In genomic region chr16:78238052-78238701, GRCm38 (mm10) we compare ENCODE assay signal across 7 mouse cellular contexts.
A peak's percentile ranks its signal among the peaks of the same experiment; 100 is the strongest.
DNase-seq lines count a peak whose midpoint lies in the region; ATAC-seq lines count a peak whose summit lies in the region.

No protein-coding gene starts in this region.

- under 1% methylated on average over 18 of the region's 18 CpGs for WGBS in hindbrain, embryonic 10.5 days
- 1% methylated on average over 18 of the region's 18 CpGs for WGBS in liver, embryonic 12.5 days (ENCODE audit: insufficient replicate concordance)

- ATAC-seq in liver, embryonic 12.5 days = no peak

- no peak overlapping the region for H3K9ac ChIP-seq in liver, embryonic 12.5 days

- no peaks in the 10 kb centered on the region for H3K9me3 ChIP-seq in hindbrain, embryonic 10.5 days
- no peaks in the 10 kb centered on the region for H3K9me3 ChIP-seq in liver, embryonic 12.5 days (replicated peaks)

- no peaks in the 10 kb centered on the region for H3K36me3 ChIP-seq in hindbrain, embryonic 10.5 days
- H3K36me3 ChIP-seq in liver, embryonic 12.5 days = no peaks in the 10 kb centered on the region

- peak overlapping the region; percentile 92 for H3K27ac ChIP-seq in hindbrain, embryonic 10.5 days
- no peak overlapping the region for H3K27ac ChIP-seq in liver, embryonic 12.5 days

- peak overlapping the region; percentile 58 for H3K4me2 ChIP-seq in liver, embryonic 12.5 days

- peaks cover 10% of the 10 kb centered on the region; the same call in 1 of the 2 replicates for H3K27me3 ChIP-seq in hindbrain, embryonic 10.5 days (ENCODE audit: insufficient read depth, poor library complexity, severe bottlenecking)
- H3K27me3 ChIP-seq in liver, embryonic 12.5 days (replicated peaks) = peaks cover 51% of the 10 kb centered on the region

- peak; percentile 24 for DNase-seq in thymus, postnatal 4 days
- no peak for DNase-seq in thymus, postnatal 0 days (ENCODE audit: low spot score)
- DNase-seq in embryo, embryonic 11.5 days (ENCODE audit: low read depth, low spot score) = peak; percentile 47
- DNase-seq in hindbrain, embryonic 10.5 days (ENCODE audit: low spot score) = peak; percentile 87
- peak; percentile 84 for DNase-seq in retina, postnatal 1 day
- no peak for DNase-seq in gastrocnemius, adult 18-20 months (ENCODE audit: low spot score)

- H3K4me3 ChIP-seq in hindbrain, embryonic 10.5 days = peak overlapping the region; percentile 51
- peak overlapping the region; percentile 36 for H3K4me3 ChIP-seq in liver, embryonic 12.5 days

- H3K4me1 ChIP-seq in hindbrain, embryonic 10.5 days (replicated peaks) = peaks cover 33% of the 10 kb centered on the region
- H3K4me1 ChIP-seq in liver, embryonic 12.5 days = 0 out of 2 replicates have a peak, but pooled peaks cover 9% of the 10 kb centered on the region

Comparison
In these comparisons a context has a peak if more than half of its experiments do, and no peak if none do; other contexts are left out.
1. DNase-seq: peak in thymus, postnatal 4 days (single experiment), embryo, embryonic 11.5 days (single experiment), hindbrain, embryonic 10.5 days (single experiment) and retina, postnatal 1 day (single experiment); none in thymus, postnatal 0 days (single experiment) and gastrocnemius, adult 18-20 months (single experiment).